9 mouse cellular contexts compared by ENCODE assay signal in genomic region chr16:18518091-18518490, GRCm38 (mm10). TPM values are rescaled to one million over a fixed set of nuclear protein-coding genes. Genes with fewer than 3 reads are reported as not detected.
DNase-seq lines count a peak whose midpoint lies in the region; ATAC-seq and TF ChIP-seq lines count a peak whose summit lies in the region.
"Had no signal": no experiment of that assay in that cellular context is flagged by ENCODE, and none has a peak within 500 bp of the region (broad histone marks: within the 10 kb centered on the region; RNA-seq: fewer than 3 reads in every experiment).

No protein-coding gene starts in this region.

- no peaks in the 10 kb centered on the region for H3K27me3 ChIP-seq in heart, embryonic 12.5 days (replicated peaks)
- no peaks in the 10 kb centered on the region for H3K27me3 ChIP-seq in embryonic facial prominence, embryonic 10.5 days (replicated peaks; ENCODE audit: low read depth, poor library complexity, severe bottlenecking)
- H3K27me3 ChIP-seq: heart, embryonic 13.5 days had no signal

- no peak for ATAC-seq in heart, embryonic 12.5 days (ENCODE audit: insufficient number of reproducible peaks, low FRiP score)

- no peak overlapping the region for H3K9ac ChIP-seq in heart, embryonic 12.5 days
- H3K9ac ChIP-seq: heart, embryonic 13.5 days had no signal

- H3K4me3 ChIP-seq in heart, embryonic 12.5 days, result no peak overlapping the region
- no peak overlapping the region for H3K4me3 ChIP-seq in left cerebral cortex, adult 2 months
- no peak overlapping the region for H3K4me3 ChIP-seq in embryonic facial prominence, embryonic 10.5 days
- H3K4me3 ChIP-seq: heart, embryonic 13.5 days had no signal

- no peak overlapping the region for H3K27ac ChIP-seq in heart, embryonic 12.5 days (ENCODE audit: poor library complexity, severe bottlenecking)
- no peak overlapping the region for H3K27ac ChIP-seq in left cerebral cortex, adult 2 months
- H3K27ac ChIP-seq in embryonic facial prominence, embryonic 10.5 days (replicated peaks), result no peak overlapping the region
- H3K27ac ChIP-seq: heart, embryonic 13.5 days had no signal

- no peaks in the 10 kb centered on the region for H3K4me1 ChIP-seq in heart, embryonic 12.5 days (replicated peaks)
- no peaks in the 10 kb centered on the region for H3K4me1 ChIP-seq in embryonic facial prominence, embryonic 10.5 days
- H3K4me1 ChIP-seq: heart, embryonic 13.5 days had no signal

- peak; percentile 48 for TF ChIP-seq CTCF in left cerebral cortex, adult 2 months (IDR thresholded peaks at IDR 0.05)

- no peaks in the 10 kb centered on the region for H3K36me3 ChIP-seq in heart, embryonic 12.5 days
- H3K36me3 ChIP-seq in embryonic facial prominence, embryonic 10.5 days (replicated peaks), result no peaks in the 10 kb centered on the region
- H3K36me3 ChIP-seq: heart, embryonic 13.5 days had no signal

- no peaks in the 10 kb centered on the region for H3K9me3 ChIP-seq in heart, embryonic 12.5 days (replicated peaks)
- H3K9me3 ChIP-seq in embryonic facial prominence, embryonic 10.5 days, result no peaks in the 10 kb centered on the region
- H3K9me3 ChIP-seq: heart, embryonic 13.5 days had no signal

- no peak overlapping the region for H3K4me2 ChIP-seq in heart, embryonic 12.5 days
- H3K4me2 ChIP-seq: heart, embryonic 13.5 days had no signal

- peak; percentile 31 for DNase-seq in heart, postnatal 4 days
- DNase-seq in brain, adult 2 months (ENCODE audit: low read depth, low spot score), result peak; percentile 78
- peak; percentile 26 to 44 for DNase-seq in left cerebral cortex, adult 2 months (ENCODE audit: extremely low spot score in 1 of 2, low spot score in 2 of 2)
- peak; percentile 14 for DNase-seq in right cerebral cortex, postnatal 25 days
- DNase-seq in spleen, adult 12 weeks (ENCODE audit: low spot score), result no peak
- DNase-seq in embryonic facial prominence, embryonic 10.5 days (ENCODE audit: low spot score), result no peak
- DNase-seq in ovary, postnatal 10 days (ENCODE audit: low spot score), result no peak

- intact Hi-C loops in left cerebral cortex, adult 2 months (cut with DNase I), result loop anchor here (1.0 kb wide), 1 partner anchor 75 kb away; no protein-coding TSS in a partner anchor

RNA-seq across cellular contexts. Expression of gene Rtl10, which starts 19.4 kb away (rescaled TPM):
- total RNA-seq in heart, postnatal 4 days (2021), result 1 to 10 TPM; 5.5 to 5.6 TPM
- polyA plus RNA-seq in heart, embryonic 12.5 days (2016; fragmentation: Nextera tagmentation; extraction: Ambion mirVana), result 1.1 TPM in 2 replicates
- 10 to 100 TPM in 1 of 2 experiments, 1 to 10 TPM in 1; 7.1 to 10.7 TPM for total RNA-seq in left cerebral cortex, adult 2 months (2021)
- 3.8 and 4.1 TPM in 2 replicates for polyA plus RNA-seq in embryonic facial prominence, embryonic 10.5 days (2016; fragmentation: Nextera tagmentation; extraction: Ambion mirVana)

RNA-seq across cellular contexts. Expression of gene Gnb1l, which starts 19.6 kb away (rescaled TPM):
- 1 to 10 TPM; 6.3 to 7.9 TPM for total RNA-seq in heart, postnatal 4 days (2021)
- 7.8 and 8.0 TPM in 2 replicates for polyA plus RNA-seq in heart, embryonic 12.5 days (2016; fragmentation: Nextera tagmentation; extraction: Ambion mirVana)
- total RNA-seq in left cerebral cortex, adult 2 months (2021), result 1 to 10 TPM; 6.0 to 6.5 TPM
- polyA plus RNA-seq in embryonic facial prominence, embryonic 10.5 days (2016; fragmentation: Nextera tagmentation; extraction: Ambion mirVana), result 17.9 and 19.1 TPM in 2 replicates

Comparison
In these comparisons a context has a peak if more than half of its experiments do, and no peak if none do; other contexts are left out.
1. DNase-seq: peak in heart, postnatal 4 days (single experiment), brain, adult 2 months (single experiment), left cerebral cortex, adult 2 months (2 of 2) and right cerebral cortex, postnatal 25 days (single experiment); none in spleen, adult 12 weeks (single experiment), embryonic facial prominence, embryonic 10.5 days (single experiment) and ovary, postnatal 10 days (single experiment).